Mouse (Mus musculus) embryonic facial prominence, embryonic 13.5 days (tissue): Measurements from ENCODE around the gene Epm2aip1. TPM values are rescaled to one million over a fixed set of nuclear protein-coding genes. Genes with fewer than 3 reads are reported as not detected.

Experiments
- ATAC-seq: fragments of 200-750 bp; cut with Nextera tagmentation; 2 replicates; pipeline ENCODE4 v1.8.0; 2017; ENCODE audit warnings: low read depth; ENCODE audit not compliant: insufficient number of reproducible peaks, insufficient read depth, low FRiP score, low TSS enrichment
- H3K27ac ChIP-seq: fragments of 300-500 bp; sonication (generic); 2 replicates; pipeline ENCODE4 v1.5.1; 2015; ENCODE audit warnings: moderate library complexity, mild to moderate bottlenecking, inconsistent platforms
- H3K27me3 ChIP-seq: fragments of 300-500 bp; sonication (generic); 2 replicates; pipeline ENCODE4 v1.6.1; 2015; ENCODE audit warnings: mild to moderate bottlenecking, inconsistent platforms
- H3K36me3 ChIP-seq: fragments of 300-500 bp; sonication (generic); 2 replicates; pipeline ENCODE4 v1.6.1; 2015; ENCODE audit warnings: mild to moderate bottlenecking, inconsistent platforms
- H3K4me1 ChIP-seq: fragments of 300-500 bp; sonication (generic); 2 replicates; pipeline ENCODE4 v1.6.1; 2015; ENCODE audit warnings: inconsistent platforms
- H3K4me2 ChIP-seq: fragments of 300-500 bp; sonication (generic); 2 replicates; pipeline ENCODE4 v1.6.1; 2015; ENCODE audit warnings: moderate library complexity, mild to moderate bottlenecking, inconsistent platforms
- H3K4me3 ChIP-seq: fragments of 300-500 bp; sonication (generic); 2 replicates; pipeline ENCODE4 v1.5.1; 2015; ENCODE audit warnings: mild to moderate bottlenecking, inconsistent platforms
- H3K9ac ChIP-seq: fragments of 300-500 bp; sonication (generic); 2 replicates; pipeline ENCODE4 v1.6.1; 2015; ENCODE audit warnings: mild to moderate bottlenecking, inconsistent platforms
- H3K9me3 ChIP-seq: fragments of 300-500 bp; sonication (generic); 2 replicates; pipeline ENCODE4 v1.6.1; 2016; ENCODE audit warnings: inconsistent platforms
- WGBS: fragments of 180-500 bp; shearing (Covaris S2); methylation state at CpG from one replicate; pipeline ENCODE4 v1.1.7; 2015; ENCODE audit warnings: mixed read lengths; 5-methylcytosine and 5-hydroxymethylcytosine counted together
- polyA plus RNA-seq: library from polyadenylated mRNA; unstranded; fragments of >200 nt; fragmentation: Nextera tagmentation; extraction: Ambion mirVana; gene quantifications from 2 replicates; pipeline ENCODE4 v1.2.1, GENCODE M21; 2015

Gene Epm2aip1
- polyA plus RNA-seq, 1 experiment from 2014 or later, result 32.0 TPM

- no peaks in the 10 kb centered on the region for H3K36me3 ChIP-seq
- 0 out of 2 replicates have a peak, but pooled peaks have one; percentile 26 for ATAC-seq
- peaks cover 8% of the 10 kb centered on the region for H3K9me3 ChIP-seq
- peak within 1 kb of the TSS; percentile 64 for H3K9ac ChIP-seq
- H3K27ac ChIP-seq, result no peak within 1 kb of the TSS
- H3K27me3 ChIP-seq, result peaks cover 66% of the 10 kb centered on the region
- peak within 1 kb of the TSS; percentile 56 for H3K4me3 ChIP-seq
- peaks cover 17% of the 10 kb centered on the region for H3K4me1 ChIP-seq
- H3K4me2 ChIP-seq, result peak within 1 kb of the TSS; percentile 93
- WGBS, result 7% methylated on average over 72 of the region's 72 CpGs
Measured at GRCm38 (mm10) chr9:111311031-111311842, 39.5 kb downstream of the Epm2aip1 start, which contains the start of gene Trank1. Gene Trank1, plus strand, starts transcription at chr9:111311739.

- WGBS, result 2% methylated on average over 78 of the region's 98 CpGs
- H3K27me3 ChIP-seq, result peaks cover 67% of the 10 kb centered on the region
- peak overlapping the region; percentile 93 for H3K4me2 ChIP-seq
- H3K9me3 ChIP-seq, result peaks cover 8% of the 10 kb centered on the region
- peak overlapping the region; percentile 56 for H3K4me3 ChIP-seq
- no peaks in the 10 kb centered on the region for H3K36me3 ChIP-seq
- H3K4me1 ChIP-seq, result peaks cover 17% of the 10 kb centered on the region
- no peak overlapping the region for H3K27ac ChIP-seq
- H3K9ac ChIP-seq, result peak overlapping the region; percentile 64
- no peak for ATAC-seq
Measured at GRCm38 (mm10) chr9:111311843-111312441, 40.2 kb downstream of the Epm2aip1 start.

GRCm38 (mm10) chr9:111312442-111313141 is 40.9 kb downstream of the Epm2aip1 start:
- peak overlapping the region; percentile 64 for H3K9ac ChIP-seq
- H3K4me3 ChIP-seq, result peak overlapping the region; percentile 56
- H3K4me2 ChIP-seq, result peak overlapping the region; percentile 93
- under 1% methylated on average over 44 of the region's 59 CpGs for WGBS
- ATAC-seq, result no peak
- H3K27me3 ChIP-seq, result peaks cover 72% of the 10 kb centered on the region
- H3K4me1 ChIP-seq, result peaks cover 17% of the 10 kb centered on the region
- H3K9me3 ChIP-seq, result peaks cover 8% of the 10 kb centered on the region
- H3K36me3 ChIP-seq, result no peaks in the 10 kb centered on the region
- no peak overlapping the region for H3K27ac ChIP-seq

- Histone ChIP-seq H3K4me1 (peaks cover 17% of the 10 kb centered on the region), H3K36me3 (no peaks in the 10 kb centered on the region), H3K27ac (no peak overlapping the region), H3K9me3 (peaks cover 8% of the 10 kb centered on the region), H3K4me3 (no peak overlapping the region; the same call in 1 of the 2 replicates), H3K4me2 (no peak overlapping the region), H3K9ac (no peak overlapping the region), H3K27me3 (peaks cover 73% of the 10 kb centered on the region)
- 10% methylated on average over 6 of the region's 6 CpGs for WGBS
- no peak for ATAC-seq
Measured at GRCm38 (mm10) chr9:111313299-111313698, 41.6 kb downstream of the Epm2aip1 start.

GRCm38 (mm10) chr9:111313793-111314192 is 42.1 kb downstream of the Epm2aip1 start:
- Histone ChIP-seq H3K27me3 (peaks cover 72% of the 10 kb centered on the region), H3K4me2 (no peak overlapping the region), H3K9ac (no peak overlapping the region), H3K27ac (no peak overlapping the region), H3K4me3 (no peak overlapping the region), H3K36me3 (no peaks in the 10 kb centered on the region), H3K9me3 (peaks cover 8% of the 10 kb centered on the region), H3K4me1 (peaks cover 17% of the 10 kb centered on the region)
- no peak for ATAC-seq
- 24% methylated on average over 5 of the region's 5 CpGs for WGBS

GRCm38 (mm10) chr9:111314219-111314618 is 42.5 kb downstream of the Epm2aip1 start:
- 37% methylated on average over 5 of the region's 5 CpGs for WGBS
- Histone ChIP-seq H3K36me3 (no peaks in the 10 kb centered on the region), H3K4me3 (no peak overlapping the region), H3K9me3 (peaks cover 8% of the 10 kb centered on the region), H3K27ac (no peak overlapping the region), H3K9ac (no peak overlapping the region), H3K27me3 (peaks cover 72% of the 10 kb centered on the region), H3K4me2 (no peak overlapping the region), H3K4me1 (peaks cover 17% of the 10 kb centered on the region)
- no peak for ATAC-seq

GRCm38 (mm10) chr9:111320912-111321311 is 49.2 kb downstream of the Epm2aip1 start:
- H3K9me3 ChIP-seq, result no peaks in the 10 kb centered on the region
- peaks cover 21% of the 10 kb centered on the region for H3K27me3 ChIP-seq
- ATAC-seq, result no peak
- no peaks in the 10 kb centered on the region for H3K36me3 ChIP-seq
- 79% methylated on average over 4 of the region's 4 CpGs for WGBS
- H3K4me3 ChIP-seq, result no peak overlapping the region
- H3K27ac ChIP-seq, result no peak overlapping the region
- H3K4me2 ChIP-seq, result no peak overlapping the region
- H3K9ac ChIP-seq, result no peak overlapping the region
- no peaks in the 10 kb centered on the region for H3K4me1 ChIP-seq

GRCm38 (mm10) chr9:111324881-111325280 is 53.2 kb downstream of the Epm2aip1 start:
- Histone ChIP-seq H3K4me2 (no peak overlapping the region), H3K9me3 (no peaks in the 10 kb centered on the region), H3K4me3 (no peak overlapping the region), H3K4me1 (no peaks in the 10 kb centered on the region), H3K27me3 (peaks cover 4% of the 10 kb centered on the region; the same call in 1 of the 2 replicates), H3K9ac (no peak overlapping the region), H3K36me3 (no peaks in the 10 kb centered on the region), H3K27ac (no peak overlapping the region)
- WGBS, result 75% methylated on average over 2 of the region's 2 CpGs
- ATAC-seq, result no peak

Other genes starting within 250 kb of the Epm2aip1 start
- 0.62 and 0.63 TPM in 2 replicates for gene Ccrl2, start 214.4 kb upstream of the Epm2aip1 start, polyA plus RNA-seq
- gene Lrrfip2, start 154.3 kb upstream of the Epm2aip1 start, polyA plus RNA-seq, result 41.7 and 47.3 TPM in 2 replicates
- gene Mlh1, start 138 bp upstream of the Epm2aip1 start, polyA plus RNA-seq, result 35.3 and 39.1 TPM in 2 replicates
- 0.44 and 0.49 TPM in 2 replicates for gene Trank1, start 39.8 kb downstream of the Epm2aip1 start, polyA plus RNA-seq
- gene Dclk3, start 167.2 kb downstream of the Epm2aip1 start, polyA plus RNA-seq, result 4.4 and 5.6 TPM in 2 replicates